Mouse (Mus musculus): Measurements from ENCODE around the gene Rbmx2. TPM values are rescaled to one million over a fixed set of nuclear protein-coding genes. Genes with fewer than 3 reads are reported as not detected.

Gene Rbmx2
- 7.9 and 9.6 TPM in 2 replicates for polyA plus RNA-seq (2012; ENCODE audit: insufficient read depth, insufficient read length, missing spikeins)

GRCm38 (mm10) chrX:48694864-48695371 lies at the start of gene Rbmx2:
Gene Rbmx2 (plus strand): TSS chrX:48695004.
- TF ChIP-seq POLR2A (IDR thresholded peaks at IDR 0.05; ENCODE audit: borderline replicate concordance, low read depth, low read length) (no peak), CTCF (IDR thresholded peaks at IDR 0.05; ENCODE audit: low read depth, low read length) (no peak)
- 0 out of 2 replicates have a peak, but pooled peaks cover 4% of the 10 kb centered on the region for H3K4me1 ChIP-seq (ENCODE audit: control insufficient read depth, insufficient read depth, low read length)
- peak within 1 kb of the TSS; percentile 78 for H3K4me3 ChIP-seq (ENCODE audit: insufficient read depth, low read length)
- H3K27ac ChIP-seq (ENCODE audit: insufficient read depth, low read depth, low read length): peak within 1 kb of the TSS; percentile 40; the same call in 1 of the 2 replicates

GRCm38 (mm10) chrX:48666807-48667206 lies 28.0 kb upstream of the Rbmx2 start:
- no peak overlapping the region for H3K27ac ChIP-seq (ENCODE audit: insufficient read depth, low read depth, low read length)
- peaks cover 1% of the 10 kb centered on the region; the same call in 1 of the 2 replicates for H3K4me1 ChIP-seq (ENCODE audit: control insufficient read depth, insufficient read depth, low read length)
- no peak overlapping the region for H3K4me3 ChIP-seq (ENCODE audit: insufficient read depth, low read length)
- TF ChIP-seq POLR2A (IDR thresholded peaks at IDR 0.05; ENCODE audit: borderline replicate concordance, low read depth, low read length) (no peak), CTCF (IDR thresholded peaks at IDR 0.05; ENCODE audit: low read depth, low read length) (no peak)

GRCm38 (mm10) chrX:48669588-48669987 lies 25.2 kb upstream of the Rbmx2 start:
- TF ChIP-seq CTCF (IDR thresholded peaks at IDR 0.05; ENCODE audit: low read depth, low read length) (no peak), POLR2A (IDR thresholded peaks at IDR 0.05; ENCODE audit: borderline replicate concordance, low read depth, low read length) (no peak)
- H3K27ac ChIP-seq (ENCODE audit: insufficient read depth, low read depth, low read length): no peak overlapping the region

GRCm38 (mm10) chrX:48671714-48672113 lies 23.1 kb upstream of the Rbmx2 start:
- Histone ChIP-seq H3K27ac (ENCODE audit: insufficient read depth, low read depth, low read length) (no peak overlapping the region), H3K4me1 (ENCODE audit: control insufficient read depth, insufficient read depth, low read length) (peaks cover 8% of the 10 kb centered on the region), H3K4me3 (ENCODE audit: insufficient read depth, low read length) (no peak overlapping the region)
- TF ChIP-seq POLR2A (IDR thresholded peaks at IDR 0.05; ENCODE audit: borderline replicate concordance, low read depth, low read length) (no peak), CTCF (IDR thresholded peaks at IDR 0.05; ENCODE audit: low read depth, low read length) (no peak)

More at GRCm38 (mm10) chrX:48669588-48669987, 25.2 kb upstream of the Rbmx2 start:
- Histone ChIP-seq H3K4me1 (ENCODE audit: control insufficient read depth, insufficient read depth, low read length) (peaks cover 8% of the 10 kb centered on the region), H3K4me3 (ENCODE audit: insufficient read depth, low read length) (no peak overlapping the region)

- TF ChIP-seq CTCF (IDR thresholded peaks at IDR 0.05; ENCODE audit: low read depth, low read length) (no peak), POLR2A (IDR thresholded peaks at IDR 0.05; ENCODE audit: borderline replicate concordance, low read depth, low read length) (no peak)
- Histone ChIP-seq H3K4me3 (ENCODE audit: insufficient read depth, low read length) (no peak within 1 kb of the TSS), H3K4me1 (ENCODE audit: control insufficient read depth, insufficient read depth, low read length) (peaks cover 8% of the 10 kb centered on the region), H3K27ac (ENCODE audit: insufficient read depth, low read depth, low read length) (no peak within 1 kb of the TSS)
Measured at GRCm38 (mm10) chrX:48674171-48674570, 20.6 kb upstream of the Rbmx2 start, which contains the start of gene Gpr119. Gene Gpr119 (minus strand): TSS chrX:48674478.

GRCm38 (mm10) chrX:48683451-48683850 lies 11.4 kb upstream of the Rbmx2 start:
- peaks cover 8% of the 10 kb centered on the region for H3K4me1 ChIP-seq (ENCODE audit: control insufficient read depth, insufficient read depth, low read length)
- no peak for TF ChIP-seq POLR2A (IDR thresholded peaks at IDR 0.05; ENCODE audit: borderline replicate concordance, low read depth, low read length)

GRCm38 (mm10) chrX:48683857-48684256 lies 10.9 kb upstream of the Rbmx2 start:
- TF ChIP-seq POLR2A (IDR thresholded peaks at IDR 0.05; ENCODE audit: borderline replicate concordance, low read depth, low read length) (no peak), CTCF (IDR thresholded peaks at IDR 0.05; ENCODE audit: low read depth, low read length) (no peak)
- Histone ChIP-seq H3K4me1 (ENCODE audit: control insufficient read depth, insufficient read depth, low read length) (peaks cover 8% of the 10 kb centered on the region), H3K27ac (ENCODE audit: insufficient read depth, low read depth, low read length) (no peak overlapping the region), H3K4me3 (ENCODE audit: insufficient read depth, low read length) (no peak overlapping the region)

More at GRCm38 (mm10) chrX:48683451-48683850, 11.4 kb upstream of the Rbmx2 start:
- Histone ChIP-seq H3K27ac (ENCODE audit: insufficient read depth, low read depth, low read length) (no peak overlapping the region), H3K4me3 (ENCODE audit: insufficient read depth, low read length) (no peak overlapping the region)

GRCm38 (mm10) chrX:48694460-48694859 lies 344 bp upstream of the Rbmx2 start:
- Histone ChIP-seq H3K4me1 (ENCODE audit: control insufficient read depth, insufficient read depth, low read length) (0 out of 2 replicates have a peak, but pooled peaks cover 4% of the 10 kb centered on the region), H3K4me3 (ENCODE audit: insufficient read depth, low read length) (peak overlapping the region; percentile 78), H3K27ac (ENCODE audit: insufficient read depth, low read depth, low read length) (no peak overlapping the region)
- TF ChIP-seq POLR2A (IDR thresholded peaks at IDR 0.05; ENCODE audit: borderline replicate concordance, low read depth, low read length): no peak
- TF ChIP-seq CTCF (IDR thresholded peaks at IDR 0.05; ENCODE audit: low read depth, low read length): no peak

GRCm38 (mm10) chrX:48709701-48710100 lies 14.9 kb downstream of the Rbmx2 start:
- no peaks in the 10 kb centered on the region for H3K4me1 ChIP-seq (ENCODE audit: control insufficient read depth, insufficient read depth, low read length)

GRCm38 (mm10) chrX:48712846-48713245 lies 18.0 kb downstream of the Rbmx2 start:
- H3K27ac ChIP-seq (ENCODE audit: insufficient read depth, low read depth, low read length): no peak overlapping the region
- H3K4me1 ChIP-seq (ENCODE audit: control insufficient read depth, insufficient read depth, low read length): no peaks in the 10 kb centered on the region
- H3K4me3 ChIP-seq (ENCODE audit: insufficient read depth, low read length): no peak overlapping the region
- TF ChIP-seq CTCF (IDR thresholded peaks at IDR 0.05; ENCODE audit: low read depth, low read length): no peak
- no peak for TF ChIP-seq POLR2A (IDR thresholded peaks at IDR 0.05; ENCODE audit: borderline replicate concordance, low read depth, low read length)

More at GRCm38 (mm10) chrX:48709701-48710100, 14.9 kb downstream of the Rbmx2 start:
- Histone ChIP-seq H3K4me3 (ENCODE audit: insufficient read depth, low read length) (no peak overlapping the region), H3K27ac (ENCODE audit: insufficient read depth, low read depth, low read length) (no peak overlapping the region)
- no peak for TF ChIP-seq CTCF (IDR thresholded peaks at IDR 0.05; ENCODE audit: low read depth, low read length)
- no peak for TF ChIP-seq POLR2A (IDR thresholded peaks at IDR 0.05; ENCODE audit: borderline replicate concordance, low read depth, low read length)

All from bone marrow macrophage, adult 2 months (primary cell).